Mouse (Mus musculus): ENCODE measurements around the gene Srbd1. TPM values are rescaled to one million over a fixed set of nuclear protein-coding genes. Genes with fewer than 3 reads are reported as not detected.

The Srbd1 gene
- polyA plus RNA-seq, 1 experiment from 2014 or later = 18.4 TPM

DNA sequence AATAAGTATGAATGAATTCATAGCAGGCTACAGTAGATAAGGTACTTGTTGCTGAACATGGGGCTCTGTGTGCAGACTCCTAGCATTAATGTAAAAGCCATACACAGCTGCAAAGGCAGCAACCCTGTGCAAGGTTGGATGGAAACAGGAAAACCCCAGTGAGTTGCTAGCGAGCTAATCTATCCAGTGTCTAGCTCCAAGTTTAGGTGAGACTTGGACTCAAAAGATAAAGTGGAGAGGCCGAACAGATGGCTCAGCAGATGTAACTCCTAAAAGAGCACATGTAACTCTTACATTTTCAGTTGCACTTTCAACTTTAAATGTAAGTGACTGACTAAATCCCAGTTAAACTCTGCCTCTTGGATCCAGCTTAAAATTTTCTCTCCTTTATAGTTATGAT lies 48.1 kb downstream of the Srbd1 start:
- Histone ChIP-seq H3K9me3 (ENCODE audit: control insufficient read depth, low read length) (no peaks in the 10 kb centered on the region), H3K9ac (ENCODE audit: low read length) (no peak overlapping the region), H3K4me3 (ENCODE audit: low read length) (no peak overlapping the region), H3K4me1 (replicated peaks; ENCODE audit: control insufficient read depth, insufficient read depth, low read length) (0 out of 2 replicates have a peak, but pooled peaks cover 2% of the 10 kb centered on the region), H3K27ac (ENCODE audit: low read length) (no peak overlapping the region), H3K27me3 (ENCODE audit: control insufficient read depth, insufficient read depth, low read depth, low read length) (no peaks in the 10 kb centered on the region), H3K36me3 (ENCODE audit: control insufficient read depth, insufficient read depth, low read length) (peaks cover 7% of the 10 kb centered on the region; the same call in 1 of the 2 replicates), H3K4me2 (ENCODE audit: low read depth, low read length) (no peak overlapping the region)
- ATAC-seq (ENCODE audit: low read depth) = no peak
- WGBS = 76% methylated on average over 2 of the region's 2 CpGs

DNA sequence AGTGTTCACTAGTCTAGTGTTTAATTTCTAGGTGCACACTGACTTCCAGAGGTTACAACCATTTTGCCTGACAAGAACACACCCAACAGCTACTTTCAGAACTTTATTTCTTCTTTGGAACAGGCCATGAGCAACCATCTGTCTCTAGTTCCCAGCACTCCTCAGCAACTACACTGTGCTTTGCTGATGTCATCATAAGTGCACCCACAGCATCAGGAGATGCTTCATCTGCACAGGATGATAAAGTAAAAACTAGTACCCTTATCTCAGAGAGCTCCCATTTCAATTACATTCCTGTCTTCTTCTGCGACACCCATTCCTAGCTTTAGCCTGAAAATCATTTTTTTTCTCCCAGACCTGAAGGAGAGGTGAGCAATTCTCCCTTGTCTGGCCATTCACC lies 51.9 kb downstream of the Srbd1 start:
- 89% methylated on average over 1 of the region's 1 CpGs for WGBS
- H3K36me3 ChIP-seq (ENCODE audit: control insufficient read depth, insufficient read depth, low read length) = peaks cover 7% of the 10 kb centered on the region; the same call in 1 of the 2 replicates
- H3K4me2 ChIP-seq (ENCODE audit: low read depth, low read length) = no peak overlapping the region
- no peak overlapping the region for H3K4me3 ChIP-seq (ENCODE audit: low read length)
- H3K9me3 ChIP-seq (ENCODE audit: control insufficient read depth, low read length) = no peaks in the 10 kb centered on the region
- H3K9ac ChIP-seq (ENCODE audit: low read length) = no peak overlapping the region
- 0 out of 2 replicates have a peak, but pooled peaks cover 2% of the 10 kb centered on the region for H3K4me1 ChIP-seq (replicated peaks; ENCODE audit: control insufficient read depth, insufficient read depth, low read length)
- H3K27me3 ChIP-seq (ENCODE audit: control insufficient read depth, insufficient read depth, low read depth, low read length) = no peaks in the 10 kb centered on the region
- no peak overlapping the region for H3K27ac ChIP-seq (ENCODE audit: low read length)
- no peak for ATAC-seq (ENCODE audit: low read depth)

DNA sequence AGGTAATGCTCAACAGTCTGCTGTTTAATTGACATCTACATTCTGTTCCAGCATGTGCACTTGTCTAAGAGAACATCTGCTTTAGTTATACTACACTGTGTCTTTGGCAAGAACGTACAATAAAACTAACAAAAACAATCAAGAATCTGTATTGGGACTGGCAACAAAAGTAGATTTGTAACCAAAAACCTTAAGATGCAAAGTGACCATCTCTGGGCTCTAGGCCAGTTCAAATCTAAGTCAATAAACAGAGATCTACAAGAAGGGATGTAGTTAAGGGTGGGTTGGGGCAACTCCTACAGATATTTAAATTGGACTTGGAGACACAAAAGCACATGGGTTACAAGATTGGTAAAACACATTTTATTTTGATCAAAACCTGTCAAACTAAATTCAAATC lies 53.3 kb downstream of the Srbd1 start:
- Histone ChIP-seq H3K4me2 (ENCODE audit: low read depth, low read length) (no peak overlapping the region), H3K9ac (ENCODE audit: low read length) (no peak overlapping the region), H3K27me3 (ENCODE audit: control insufficient read depth, insufficient read depth, low read depth, low read length) (no peaks in the 10 kb centered on the region), H3K4me3 (ENCODE audit: low read length) (no peak overlapping the region), H3K27ac (ENCODE audit: low read length) (no peak overlapping the region), H3K36me3 (ENCODE audit: control insufficient read depth, insufficient read depth, low read length) (peaks cover 4% of the 10 kb centered on the region; the same call in 1 of the 2 replicates), H3K9me3 (ENCODE audit: control insufficient read depth, low read length) (no peaks in the 10 kb centered on the region), H3K4me1 (replicated peaks; ENCODE audit: control insufficient read depth, insufficient read depth, low read length) (0 out of 2 replicates have a peak, but pooled peaks cover 2% of the 10 kb centered on the region)
- 48% methylated on average over 1 of the region's 1 CpGs for WGBS
- ATAC-seq (ENCODE audit: low read depth) = no peak

DNA sequence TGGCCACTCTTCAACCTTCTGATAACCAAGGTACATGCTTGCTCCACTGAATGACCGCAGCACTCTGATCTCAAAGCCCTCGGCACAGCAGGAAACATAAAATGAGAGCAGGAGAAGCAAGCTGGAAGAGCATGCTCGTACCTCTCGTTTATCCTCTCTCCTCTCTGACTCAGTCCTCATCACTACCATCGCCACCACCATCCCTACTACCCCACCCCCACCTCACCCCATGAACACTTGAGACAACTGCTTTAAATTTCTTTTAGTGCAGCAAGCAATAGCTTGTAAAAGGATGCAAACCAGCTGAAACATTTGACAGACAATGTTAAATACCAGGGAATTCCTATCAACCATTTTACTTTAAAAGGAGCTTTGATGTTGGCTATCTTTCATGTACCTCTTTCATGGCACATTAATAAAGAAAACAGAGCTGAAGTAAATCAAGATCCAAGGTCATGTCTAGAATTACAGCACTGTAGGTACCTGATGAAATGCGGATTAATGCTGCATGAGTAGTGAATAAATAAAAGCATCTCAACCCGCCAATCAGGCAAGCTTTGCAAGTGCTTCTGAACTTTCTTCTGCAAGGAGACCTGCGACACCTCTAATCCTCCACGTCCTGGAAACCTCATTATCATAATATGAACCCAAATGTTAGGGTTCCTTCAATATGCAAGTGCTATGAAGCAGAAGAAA lies 54.9 kb downstream of the Srbd1 start:
- Histone ChIP-seq H3K4me1 (replicated peaks; ENCODE audit: control insufficient read depth, insufficient read depth, low read length) (0 out of 2 replicates have a peak, but pooled peaks cover 2% of the 10 kb centered on the region), H3K4me3 (ENCODE audit: low read length) (no peak overlapping the region), H3K9me3 (ENCODE audit: control insufficient read depth, low read length) (no peaks in the 10 kb centered on the region), H3K27ac (ENCODE audit: low read length) (no peak overlapping the region), H3K4me2 (ENCODE audit: low read depth, low read length) (no peak overlapping the region), H3K27me3 (ENCODE audit: control insufficient read depth, insufficient read depth, low read depth, low read length) (no peaks in the 10 kb centered on the region), H3K9ac (ENCODE audit: low read length) (no peak overlapping the region), H3K36me3 (ENCODE audit: control insufficient read depth, insufficient read depth, low read length) (no peaks in the 10 kb centered on the region)
- WGBS = 52% methylated on average over 9 of the region's 9 CpGs
- ATAC-seq (ENCODE audit: low read depth) = no peak

DNA sequence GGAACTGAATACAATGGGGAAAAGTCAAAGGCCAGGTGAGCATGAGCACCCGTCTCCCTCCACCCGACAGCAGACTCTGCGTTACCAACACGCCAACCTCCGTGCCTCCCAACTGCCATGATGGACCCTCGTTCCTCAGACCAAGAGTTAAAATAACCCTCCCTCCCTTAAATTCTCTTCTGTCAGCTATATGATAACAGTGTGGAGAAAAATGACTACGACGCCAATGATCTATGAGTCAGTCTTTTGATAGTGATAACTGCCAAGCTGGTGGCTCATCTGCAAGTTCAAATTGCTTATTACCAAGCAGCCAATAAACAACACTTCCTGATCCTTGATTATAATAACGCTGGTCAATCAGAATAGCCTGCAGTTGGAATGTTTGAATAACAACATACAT lies 57.1 kb downstream of the Srbd1 start:
- Histone ChIP-seq H3K9ac (ENCODE audit: low read length) (no peak overlapping the region), H3K4me3 (ENCODE audit: low read length) (no peak overlapping the region), H3K4me2 (ENCODE audit: low read depth, low read length) (no peak overlapping the region), H3K27ac (ENCODE audit: low read length) (no peak overlapping the region), H3K4me1 (replicated peaks; ENCODE audit: control insufficient read depth, insufficient read depth, low read length) (0 out of 2 replicates have a peak, but pooled peaks cover 2% of the 10 kb centered on the region), H3K36me3 (ENCODE audit: control insufficient read depth, insufficient read depth, low read length) (no peaks in the 10 kb centered on the region), H3K9me3 (ENCODE audit: control insufficient read depth, low read length) (no peaks in the 10 kb centered on the region), H3K27me3 (ENCODE audit: control insufficient read depth, insufficient read depth, low read depth, low read length) (no peaks in the 10 kb centered on the region)
- ATAC-seq (ENCODE audit: low read depth) = no peak
- WGBS = 85% methylated on average over 9 of the region's 9 CpGs

DNA sequence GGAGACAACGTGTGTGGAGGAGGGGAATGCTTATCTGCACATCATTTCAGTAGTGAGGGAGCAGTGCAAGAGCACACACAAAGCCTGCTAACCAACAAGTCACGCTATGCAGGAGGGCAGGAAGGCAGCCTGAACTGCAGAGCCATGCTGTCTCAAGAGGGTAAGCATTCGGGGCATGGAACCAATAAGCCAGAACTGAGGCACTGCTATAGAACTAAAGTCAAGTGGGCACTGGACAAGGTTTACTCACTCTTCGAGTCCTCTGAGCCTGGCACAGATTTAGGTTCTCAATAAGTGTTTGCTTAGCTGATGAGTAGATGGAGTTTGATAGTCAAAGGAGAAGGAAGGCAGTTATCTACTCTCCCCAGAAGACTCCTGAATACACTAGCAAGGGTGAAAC lies 58.8 kb downstream of the Srbd1 start:
- no peaks in the 10 kb centered on the region for H3K9me3 ChIP-seq (ENCODE audit: control insufficient read depth, low read length)
- WGBS = 50% methylated on average over 4 of the region's 4 CpGs
- H3K27ac ChIP-seq (ENCODE audit: low read length) = no peak overlapping the region
- 0 out of 2 replicates have a peak, but pooled peaks cover 2% of the 10 kb centered on the region for H3K4me1 ChIP-seq (replicated peaks; ENCODE audit: control insufficient read depth, insufficient read depth, low read length)
- peak; percentile 74 for ATAC-seq (ENCODE audit: low read depth)
- no peaks in the 10 kb centered on the region for H3K27me3 ChIP-seq (ENCODE audit: control insufficient read depth, insufficient read depth, low read depth, low read length)
- no peak overlapping the region for H3K4me3 ChIP-seq (ENCODE audit: low read length)
- H3K4me2 ChIP-seq (ENCODE audit: low read depth, low read length) = no peak overlapping the region
- H3K36me3 ChIP-seq (ENCODE audit: control insufficient read depth, insufficient read depth, low read length) = no peaks in the 10 kb centered on the region
- no peak overlapping the region for H3K9ac ChIP-seq (ENCODE audit: low read length)

DNA sequence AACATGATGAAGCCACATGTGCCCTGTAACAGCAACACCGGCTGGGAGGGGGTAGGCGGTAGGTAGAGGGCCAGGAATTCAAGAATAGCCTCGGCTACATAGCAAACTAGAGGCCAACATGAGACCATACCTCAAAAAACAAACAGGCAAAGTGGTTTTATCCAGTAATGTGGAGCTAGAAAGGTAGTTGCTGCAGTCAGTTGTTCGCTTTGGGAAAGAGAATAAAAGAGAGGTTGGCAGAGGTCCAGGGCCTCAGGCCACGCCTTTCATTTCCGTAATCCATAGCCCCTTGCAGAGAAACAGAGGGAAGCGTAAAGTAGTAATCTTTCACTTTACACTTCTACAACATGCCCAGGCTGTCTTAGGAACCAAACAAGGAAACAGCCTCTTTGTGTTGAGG lies 61.8 kb downstream of the Srbd1 start:
- Histone ChIP-seq H3K4me3 (ENCODE audit: low read length) (no peak overlapping the region), H3K9ac (ENCODE audit: low read length) (no peak overlapping the region), H3K4me1 (replicated peaks; ENCODE audit: control insufficient read depth, insufficient read depth, low read length) (0 out of 2 replicates have a peak, but pooled peaks cover 2% of the 10 kb centered on the region), H3K36me3 (ENCODE audit: control insufficient read depth, insufficient read depth, low read length) (no peaks in the 10 kb centered on the region), H3K27ac (ENCODE audit: low read length) (no peak overlapping the region), H3K9me3 (ENCODE audit: control insufficient read depth, low read length) (no peaks in the 10 kb centered on the region), H3K4me2 (ENCODE audit: low read depth, low read length) (no peak overlapping the region), H3K27me3 (ENCODE audit: control insufficient read depth, insufficient read depth, low read depth, low read length) (no peaks in the 10 kb centered on the region)
- WGBS = 48% methylated on average over 7 of the region's 7 CpGs
- ATAC-seq (ENCODE audit: low read depth) = peak; percentile 20; the same call in 1 of the 2 replicates

DNA sequence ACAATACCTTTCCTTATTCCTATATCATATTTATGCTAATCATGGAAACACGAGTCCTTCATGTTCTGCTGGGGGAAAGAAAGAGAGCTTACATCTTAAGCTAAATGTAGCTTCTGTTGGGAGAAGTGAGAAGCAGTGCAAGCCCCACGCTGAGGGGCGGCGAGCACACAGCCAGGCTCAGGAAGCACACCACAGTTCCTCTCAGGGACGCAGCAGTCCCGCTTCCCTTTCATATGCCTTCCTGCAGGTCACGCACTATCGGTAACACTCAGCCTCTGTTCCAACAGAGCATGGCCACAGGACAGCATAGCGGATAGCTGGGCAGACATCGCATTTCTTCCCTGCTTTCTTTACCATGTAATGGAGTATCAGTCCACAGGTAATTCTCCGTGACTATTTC lies 66.9 kb downstream of the Srbd1 start:
- Histone ChIP-seq H3K27me3 (ENCODE audit: control insufficient read depth, insufficient read depth, low read depth, low read length) (no peaks in the 10 kb centered on the region), H3K4me3 (ENCODE audit: low read length) (no peak overlapping the region), H3K4me2 (ENCODE audit: low read depth, low read length) (no peak overlapping the region), H3K9ac (ENCODE audit: low read length) (no peak overlapping the region), H3K4me1 (replicated peaks; ENCODE audit: control insufficient read depth, insufficient read depth, low read length) (no peaks in the 10 kb centered on the region), H3K9me3 (ENCODE audit: control insufficient read depth, low read length) (no peaks in the 10 kb centered on the region), H3K36me3 (ENCODE audit: control insufficient read depth, insufficient read depth, low read length) (no peaks in the 10 kb centered on the region), H3K27ac (ENCODE audit: low read length) (no peak overlapping the region)
- no peak for ATAC-seq (ENCODE audit: low read depth)
- 73% methylated on average over 11 of the region's 11 CpGs for WGBS

DNA sequence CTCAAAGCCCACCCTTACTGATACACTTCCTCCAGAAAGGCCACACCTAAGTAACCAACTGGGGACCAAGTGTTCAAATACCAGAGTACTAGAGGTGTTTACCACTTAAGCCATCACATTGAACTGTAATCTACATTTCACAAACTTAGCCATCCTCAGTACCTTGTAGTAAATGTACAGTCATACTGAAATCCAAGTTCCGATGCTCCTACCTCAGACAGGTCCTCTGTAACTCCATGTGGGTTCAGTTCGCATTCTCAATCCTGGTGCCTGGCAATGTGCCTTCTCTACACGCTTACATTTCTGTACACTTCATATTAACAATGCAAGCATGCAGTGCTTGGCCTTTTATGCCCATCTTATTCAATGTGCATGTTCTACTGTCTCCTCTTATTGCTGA lies 77.5 kb downstream of the Srbd1 start:
- Histone ChIP-seq H3K27ac (ENCODE audit: low read length) (no peak overlapping the region), H3K9me3 (ENCODE audit: control insufficient read depth, low read length) (no peaks in the 10 kb centered on the region), H3K9ac (ENCODE audit: low read length) (no peak overlapping the region), H3K27me3 (ENCODE audit: control insufficient read depth, insufficient read depth, low read depth, low read length) (no peaks in the 10 kb centered on the region), H3K36me3 (ENCODE audit: control insufficient read depth, insufficient read depth, low read length) (no peaks in the 10 kb centered on the region), H3K4me1 (replicated peaks; ENCODE audit: control insufficient read depth, insufficient read depth, low read length) (no peaks in the 10 kb centered on the region), H3K4me2 (ENCODE audit: low read depth, low read length) (no peak overlapping the region), H3K4me3 (ENCODE audit: low read length) (no peak overlapping the region)
- ATAC-seq (ENCODE audit: low read depth) = no peak
- 93% methylated on average over 3 of the region's 3 CpGs for WGBS

All from lung, embryonic 16.5 days (tissue).